Mouse (Mus musculus) bone marrow macrophage, adult 2 months (primary cell): Measurements from ENCODE around the gene Wdfy3.
A peak's percentile ranks its signal among the peaks of the same experiment; 100 is the strongest.

Experiments used
- CTCF ChIP-seq: IDR thresholded peaks from 2 replicates; pipeline ENCODE4 v1.5.1; 2012; ENCODE audit warnings: low read depth, mild to moderate bottlenecking, low read length, moderate library complexity
- POLR2A ChIP-seq: IDR thresholded peaks from 2 replicates; pipeline ENCODE4 v1.6.1; 2012; ENCODE audit warnings: mild to moderate bottlenecking, low read depth, low read length, borderline replicate concordance

- no peak for TF ChIP-seq CTCF
- TF ChIP-seq POLR2A, result peak; percentile 67; the same call in 1 of the 2 replicates
These were observed at the start of gene Wdfy3 for GRCm38 (mm10) chr5:102069767-102070413.
